Mouse (Mus musculus): ENCODE measurements around the gene Gm20661.

DNA sequence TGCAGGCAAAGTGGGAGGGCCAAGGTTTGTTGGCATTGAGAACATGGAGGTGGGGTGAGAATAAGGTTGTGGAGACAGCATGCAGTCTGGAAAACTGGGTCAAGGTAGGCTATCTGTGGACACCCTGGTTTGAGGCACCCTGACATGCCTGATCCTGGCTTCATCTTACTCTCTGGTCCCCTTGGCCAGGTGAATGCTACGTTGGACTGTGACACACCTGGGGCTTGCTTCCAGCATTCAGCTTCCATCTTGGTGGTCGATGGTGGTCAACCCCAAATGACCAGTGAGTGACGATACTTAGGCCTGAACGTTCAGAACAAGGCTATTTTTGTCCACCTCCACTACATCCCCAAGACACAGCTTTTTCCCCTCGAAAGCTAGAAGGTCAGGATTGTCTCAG lies 13.2 kb downstream of the Gm20661 start, which contains the start of gene Gm20662:
- TF ChIP-seq CTCF (IDR thresholded peaks at IDR 0.05; ENCODE audit: extremely low read depth, insufficient read depth, low read length): no peak
- no peak for TF ChIP-seq POLR2A (IDR thresholded peaks at IDR 0.05; ENCODE audit: extremely low read depth, insufficient read depth, low read length)
